Mouse (Mus musculus) small intestine, adult 2 months (tissue): ENCODE data around the gene Ablim2. TPM values are rescaled to one million over a fixed set of nuclear protein-coding genes. Genes with fewer than 3 reads are reported as not detected.

Source experiments
- H3K27ac ChIP-seq: fragments of 200-500 bp; 2 replicates; pipeline ENCODE4 v1.5.1; 2012; ENCODE audit warnings: low read depth, low read length, control low read depth, inconsistent platforms; ENCODE audit not compliant: insufficient read depth
- H3K27me3 ChIP-seq: fragments of 200-500 bp; 2 replicates; pipeline ENCODE4 v1.6.1; 2012; ENCODE audit warnings: mild to moderate bottlenecking, moderate library complexity, low read length, inconsistent platforms; ENCODE audit not compliant: control insufficient read depth, insufficient read depth
- H3K36me3 ChIP-seq: fragments of 200-500 bp; 2 replicates; pipeline ENCODE4 v1.6.1; 2012; ENCODE audit warnings: mild to moderate bottlenecking, low read length, control low read depth, inconsistent platforms; ENCODE audit not compliant: control insufficient read depth, insufficient read depth
- H3K4me1 ChIP-seq: fragments of 200-500 bp; 2 replicates; pipeline ENCODE4 v1.6.1; 2012; ENCODE audit warnings: low read length, inconsistent platforms, mixed read lengths; ENCODE audit not compliant: control insufficient read depth, insufficient read depth, insufficient read length
- H3K4me3 ChIP-seq: fragments of 200-500 bp; 2 replicates; pipeline ENCODE4 v1.5.1; 2012; ENCODE audit warnings: low read depth, mild to moderate bottlenecking, control low read depth, inconsistent platforms, low read length, moderate library complexity
- CTCF ChIP-seq: fragments of 200-500 bp; IDR thresholded peaks from 2 replicates; pipeline ENCODE4 v1.5.1; 2012; ENCODE audit warnings: low read depth, mild to moderate bottlenecking, control low read depth, inconsistent platforms, low read length, moderate library complexity, mixed read lengths; ENCODE audit not compliant: insufficient replicate concordance, insufficient read length; ENCODE audit errors: extremely low read depth
- POLR2A ChIP-seq: fragments of 200-500 bp; IDR thresholded peaks from 2 replicates; pipeline ENCODE4 v1.6.1; 2012; ENCODE audit warnings: low read depth, mild to moderate bottlenecking, control low read depth, inconsistent platforms, low read length, moderate library complexity
- WGBS: fragments of 180-500 bp; shearing (Covaris S2); methylation state at CpG from one replicate; pipeline ENCODE4 v1.1.7; 2018; 5-methylcytosine and 5-hydroxymethylcytosine counted together
- polyA plus RNA-seq: library from polyadenylated mRNA; depleted of rRNA; stranded (reverse); fragments of >200 nt; gene quantifications from 2 replicates; pipeline ENCODE4 v1.2.3, GENCODE M21; 2012

The Ablim2 gene
- polyA plus RNA-seq, 1 experiment, result 9.1 TPM

DNA sequence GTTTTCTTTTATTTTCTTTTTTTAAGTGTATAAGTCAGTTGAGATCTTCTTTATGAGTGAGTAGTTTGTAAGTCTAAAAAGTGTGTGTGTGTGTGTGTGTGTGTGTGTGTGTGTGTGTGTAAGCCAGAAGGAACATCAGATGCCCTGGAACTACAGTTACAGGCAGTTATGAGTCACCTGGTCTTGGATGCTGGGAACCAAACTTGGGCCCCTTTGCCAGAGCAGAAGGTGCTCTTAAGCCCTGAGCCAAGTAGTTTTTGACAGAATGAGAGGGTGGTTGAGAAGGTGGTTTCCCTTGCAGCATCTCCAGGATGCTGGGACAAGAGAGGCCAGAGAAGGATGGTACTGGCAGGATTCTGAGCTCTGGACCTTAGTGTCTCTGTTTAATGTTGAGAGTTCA is 162.9 kb downstream of the Ablim2 start:
- 0 out of 2 replicates have a peak overlapping the region, but pooled peaks have one; percentile 71 for H3K27ac ChIP-seq
- peaks cover 8% of the 10 kb centered on the region for H3K4me1 ChIP-seq
- TF ChIP-seq POLR2A, result no peak
- TF ChIP-seq CTCF, result no peak
- H3K4me3 ChIP-seq, result no peak overlapping the region
- H3K27me3 ChIP-seq, result no peaks in the 10 kb centered on the region
- H3K36me3 ChIP-seq, result no peaks in the 10 kb centered on the region

DNA sequence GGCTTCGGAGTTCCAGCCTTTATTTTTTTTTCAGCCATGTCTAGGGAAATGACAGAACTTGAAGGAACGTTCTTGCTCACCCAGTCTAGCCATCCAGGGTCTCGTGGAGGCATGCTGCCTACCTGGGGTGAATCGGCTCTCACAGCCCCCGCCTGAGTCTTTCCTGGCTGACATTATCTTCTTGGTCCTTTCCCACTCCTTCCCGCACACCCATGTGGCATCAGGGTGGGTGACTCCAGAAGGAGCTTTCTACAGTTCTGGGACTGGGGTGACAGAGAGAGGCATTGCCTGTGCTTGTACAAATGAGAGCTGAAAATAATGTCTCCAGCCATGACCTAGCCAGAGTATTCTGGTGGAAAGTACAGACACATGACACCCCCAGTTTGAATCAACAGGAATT is 163.5 kb downstream of the Ablim2 start:
- Histone ChIP-seq H3K27ac (peak overlapping the region; percentile 71), H3K4me3 (no peak overlapping the region), H3K36me3 (no peaks in the 10 kb centered on the region), H3K4me1 (peaks cover 8% of the 10 kb centered on the region), H3K27me3 (no peaks in the 10 kb centered on the region)
- WGBS, result 82% methylated on average over 6 of the region's 6 CpGs
- TF ChIP-seq CTCF (no peak), POLR2A (no peak)

DNA sequence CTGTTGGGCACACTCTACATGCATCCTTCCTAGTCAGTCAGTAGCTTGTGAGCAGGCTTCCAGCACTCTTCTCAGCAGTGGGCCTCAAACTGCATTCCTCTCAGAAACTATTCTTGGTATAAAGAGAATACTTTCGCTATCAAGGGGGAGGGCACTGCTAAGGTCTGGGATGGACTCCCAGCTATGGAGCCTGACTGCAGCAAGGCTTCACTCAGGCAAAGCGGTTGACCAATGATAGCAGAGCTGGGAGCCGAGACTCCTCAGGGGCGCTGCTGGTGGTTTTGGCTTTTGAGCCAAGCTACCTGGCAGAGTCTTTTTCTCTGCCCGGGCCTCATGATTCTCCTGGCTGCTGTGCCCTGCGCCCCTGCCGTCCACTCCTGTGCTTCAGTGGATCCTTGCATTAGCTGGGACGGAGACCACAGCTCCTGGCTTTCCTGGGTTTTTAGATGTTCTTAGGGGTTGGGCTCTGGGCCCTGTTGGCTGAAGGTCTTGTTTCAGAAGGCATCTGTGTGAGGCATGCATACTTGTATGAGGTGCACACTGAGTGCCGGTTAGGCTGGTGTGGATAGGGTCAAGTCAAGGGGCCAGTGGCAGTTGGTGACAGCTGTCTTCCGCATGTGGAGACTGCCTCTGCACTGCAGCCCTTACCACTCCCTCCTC is 164.0 kb downstream of the Ablim2 start:
- Histone ChIP-seq H3K4me3 (peak overlapping the region; percentile 21; the same call in 1 of the 2 replicates), H3K4me1 (peaks cover 8% of the 10 kb centered on the region), H3K27ac (peak overlapping the region; percentile 71), H3K36me3 (no peaks in the 10 kb centered on the region), H3K27me3 (no peaks in the 10 kb centered on the region)
- 53% methylated on average over 10 of the region's 10 CpGs for WGBS
- TF ChIP-seq CTCF (no peak), POLR2A (no peak)

DNA sequence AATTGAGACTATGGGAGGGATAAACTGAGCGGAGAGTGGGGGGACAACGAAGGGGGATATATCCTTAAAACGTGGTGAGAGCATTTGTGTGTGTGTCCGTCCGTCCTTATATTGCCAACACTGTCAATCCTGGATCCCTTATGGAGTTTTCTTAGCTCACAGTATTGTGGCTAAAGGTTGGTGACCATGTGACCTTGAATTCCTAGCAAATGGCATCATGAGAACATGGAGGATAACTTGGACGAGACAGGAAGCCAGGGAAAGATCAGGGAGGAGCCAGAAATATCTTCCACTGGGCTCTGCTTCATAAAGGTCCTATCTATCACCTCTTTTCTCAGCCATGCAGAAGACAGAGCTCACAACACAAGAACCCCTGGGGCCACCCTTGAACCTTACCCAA is 165.8 kb downstream of the Ablim2 start:
- TF ChIP-seq POLR2A, result no peak
- TF ChIP-seq CTCF, result no peak
- no peaks in the 10 kb centered on the region for H3K36me3 ChIP-seq
- 85% methylated on average over 6 of the region's 6 CpGs for WGBS

DNA sequence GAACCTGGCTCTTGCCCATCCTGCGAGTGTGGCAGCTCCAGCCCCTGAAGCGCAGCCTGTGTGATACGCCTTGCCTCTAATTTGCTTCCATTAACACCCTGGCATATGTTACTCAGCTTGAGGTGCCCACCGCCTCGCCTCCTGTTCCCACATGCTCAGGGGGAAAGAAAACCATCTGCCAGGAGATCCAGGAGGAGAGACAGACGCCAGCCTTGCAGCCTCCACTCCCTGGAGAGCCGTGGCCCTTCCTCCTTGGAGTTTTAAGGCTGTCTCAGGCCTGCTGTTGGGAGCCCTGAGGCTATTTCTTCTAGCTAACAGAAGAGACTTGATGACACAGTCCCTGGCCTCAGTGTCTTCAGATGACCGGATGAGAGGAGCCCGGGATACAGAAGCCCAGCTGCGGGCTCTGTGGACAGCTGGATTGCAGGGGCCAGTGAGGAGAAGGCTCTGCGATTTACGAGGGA is 167.5 kb downstream of the Ablim2 start:
- peaks cover 6% of the 10 kb centered on the region for H3K4me1 ChIP-seq
- H3K27me3 ChIP-seq, result no peaks in the 10 kb centered on the region
- WGBS, result 87% methylated on average over 12 of the region's 12 CpGs
- H3K36me3 ChIP-seq, result no peaks in the 10 kb centered on the region
- no peak overlapping the region for H3K4me3 ChIP-seq
- no peak for TF ChIP-seq CTCF
- TF ChIP-seq POLR2A, result no peak
- H3K27ac ChIP-seq, result peak overlapping the region; percentile 2; the same call in 1 of the 2 replicates

More for the DNA sequence above, 165.8 kb downstream of the Ablim2 start:
- Histone ChIP-seq H3K4me1 (peaks cover 6% of the 10 kb centered on the region), H3K27me3 (no peaks in the 10 kb centered on the region), H3K27ac (no peak overlapping the region), H3K4me3 (no peak overlapping the region)

DNA sequence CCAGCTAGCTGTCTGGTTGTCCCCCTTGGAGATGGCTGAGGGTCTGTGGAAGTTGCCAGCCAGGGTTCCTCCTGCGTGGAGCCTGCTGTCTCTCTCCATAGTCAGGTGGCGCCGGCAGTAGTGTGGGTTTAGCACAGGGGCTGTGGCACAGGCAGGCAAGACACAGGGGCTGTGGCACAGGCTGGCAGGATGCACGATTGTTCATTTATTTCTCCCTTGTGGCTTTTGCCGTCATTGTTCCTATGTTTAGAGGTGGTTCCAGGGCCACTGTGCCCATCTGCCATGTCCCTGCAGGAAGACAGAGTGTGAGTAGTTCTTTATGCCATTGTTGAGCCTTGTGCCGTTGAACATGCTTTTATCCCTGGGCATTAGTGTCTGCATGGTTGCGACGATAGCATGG is 168.8 kb downstream of the Ablim2 start:
- Histone ChIP-seq H3K4me3 (no peak overlapping the region), H3K4me1 (peaks cover 2% of the 10 kb centered on the region; the same call in 1 of the 2 replicates), H3K27ac (no peak overlapping the region), H3K27me3 (no peaks in the 10 kb centered on the region), H3K36me3 (no peaks in the 10 kb centered on the region)
- WGBS, result 88% methylated on average over 8 of the region's 8 CpGs
- no peak for TF ChIP-seq POLR2A
- TF ChIP-seq CTCF, result no peak

DNA sequence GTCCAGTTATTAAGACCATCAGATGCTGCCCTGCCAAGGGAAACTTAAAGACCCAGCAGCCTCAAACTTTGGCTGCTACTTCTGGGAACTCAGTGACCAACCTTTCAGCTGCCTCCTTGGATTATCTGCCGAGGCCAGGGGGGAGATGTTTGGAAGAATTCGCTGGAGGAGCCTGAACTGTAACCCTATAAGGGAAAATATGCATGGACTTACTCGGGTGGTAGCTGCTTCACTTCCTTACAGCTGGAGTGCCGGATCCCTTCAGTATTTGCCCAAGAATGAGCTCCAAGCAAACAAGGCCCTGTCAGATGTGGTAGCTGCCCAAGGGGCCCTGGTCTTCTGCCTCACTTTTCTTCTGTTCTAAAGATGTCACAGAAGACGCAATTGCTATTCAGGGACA is 173.6 kb downstream of the Ablim2 start:
- Histone ChIP-seq H3K4me1 (peaks cover 10% of the 10 kb centered on the region), H3K36me3 (no peaks in the 10 kb centered on the region), H3K4me3 (no peak overlapping the region), H3K27me3 (no peaks in the 10 kb centered on the region), H3K27ac (peak overlapping the region; percentile 47; the same call in 1 of the 2 replicates)
- 68% methylated on average over 5 of the region's 5 CpGs for WGBS
- TF ChIP-seq POLR2A (no peak), CTCF (no peak)
